Comparison of ENCODE assay signal across 19 mouse cellular contexts in the genomic region with DNA sequence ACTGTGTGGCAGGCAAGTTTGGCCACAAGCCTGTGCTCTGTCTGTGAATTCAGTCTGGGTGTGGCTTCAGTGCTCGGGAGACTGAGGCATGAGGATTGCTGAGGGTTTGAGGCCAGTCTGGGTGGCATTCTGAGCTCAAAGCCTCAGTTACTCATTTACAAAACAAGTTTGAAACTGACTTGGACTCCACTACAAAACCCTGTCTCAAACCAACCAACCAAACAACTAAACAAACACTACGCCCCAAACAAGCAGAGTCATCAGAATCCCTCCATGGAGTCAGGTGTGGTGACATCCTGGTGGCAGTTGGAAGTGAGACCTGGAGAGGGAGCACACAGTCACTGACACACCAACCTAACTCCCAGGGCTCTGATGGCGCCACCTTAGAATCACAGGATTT. TPM values are rescaled to one million over a fixed set of nuclear protein-coding genes. Genes with fewer than 3 reads are reported as not detected.
A peak's percentile ranks its signal among the peaks of the same experiment; 100 is the strongest.
DNase-seq lines count a peak whose midpoint lies in the region; ATAC-seq and TF ChIP-seq lines count a peak whose summit lies in the region.
"Had no signal": no experiment of that assay in that cellular context is flagged by ENCODE, and none has a peak within 500 bp of the region (broad histone marks: within the 10 kb centered on the region; RNA-seq: fewer than 3 reads in every experiment).

No protein-coding gene starts in this region.

- WGBS in kidney, adult 2 months, result 74% methylated on average over 3 of the region's 3 CpGs
- 77% methylated on average over 3 of the region's 3 CpGs for WGBS in kidney, embryonic 15.5 days

- no peak for TF ChIP-seq POLR2A in kidney, adult 2 months (IDR thresholded peaks at IDR 0.05; ENCODE audit: low read depth, low read length)

- H3K4me2 ChIP-seq in kidney, embryonic 15.5 days, result no peak overlapping the region
- H3K4me2 ChIP-seq: embryonic facial prominence, embryonic 13.5 days; forebrain, embryonic 12.5 days; heart, embryonic 12.5 days had no signal

- peaks cover 23% of the 10 kb centered on the region for H3K4me1 ChIP-seq in kidney, adult 2 months (ENCODE audit: control insufficient read depth, insufficient read depth, low read length)
- peaks cover 19% of the 10 kb centered on the region for H3K4me1 ChIP-seq in kidney, embryonic 15.5 days
- H3K4me1 ChIP-seq: embryonic facial prominence, embryonic 13.5 days; forebrain, embryonic 12.5 days had no signal

- no peaks in the 10 kb centered on the region for H3K36me3 ChIP-seq in kidney, adult 2 months (ENCODE audit: control insufficient read depth, insufficient read depth, low read length)
- H3K36me3 ChIP-seq in kidney, embryonic 15.5 days, result no peaks in the 10 kb centered on the region
- H3K36me3 ChIP-seq: embryonic facial prominence, embryonic 13.5 days; forebrain, embryonic 12.5 days; heart, embryonic 12.5 days had no signal

- no peaks in the 10 kb centered on the region for H3K9me3 ChIP-seq in kidney, embryonic 15.5 days (replicated peaks)
- H3K9me3 ChIP-seq: embryonic facial prominence, embryonic 13.5 days; forebrain, embryonic 12.5 days; heart, embryonic 12.5 days had no signal

- TF ChIP-seq CTCF in kidney, adult 2 months (conservative IDR thresholded peaks at IDR 0.05; ENCODE audit: insufficient read depth, insufficient read length, low read depth, low read length), result no peak

- no peak overlapping the region for H3K9ac ChIP-seq in kidney, embryonic 15.5 days
- H3K9ac ChIP-seq: forebrain, embryonic 12.5 days; heart, embryonic 12.5 days had no signal

- peak; percentile 82 for DNase-seq in kidney, adult 2 months
- no peak for DNase-seq in kidney, adult 18-20 months
- peak; percentile 26 for DNase-seq in kidney, postnatal 14 days
- peak; percentile 48 to 62 for DNase-seq in kidney, postnatal 25 days
- DNase-seq in thymus, adult 18-20 months, result no peak
- DNase-seq: adrenal gland, adult 2 months; adrenal gland, postnatal 25 days; cerebellum, adult 18-20 months; cerebellum, adult 9-11 months; cerebellum, postnatal 36 days; gastrocnemius, postnatal 25 days had no signal

- no peaks in the 10 kb centered on the region for H3K27me3 ChIP-seq in kidney, adult 2 months (replicated peaks; ENCODE audit: control insufficient read depth, insufficient read depth, low read length)
- no peaks in the 10 kb centered on the region for H3K27me3 ChIP-seq in kidney, embryonic 15.5 days
- H3K27me3 ChIP-seq: CH12.LX; embryonic facial prominence, embryonic 13.5 days had no signal

- peak overlapping the region; percentile 76 for H3K27ac ChIP-seq in kidney, adult 2 months (ENCODE audit: insufficient read depth, low read depth, low read length)
- no peak overlapping the region for H3K27ac ChIP-seq in kidney, embryonic 15.5 days
- H3K27ac ChIP-seq: embryonic facial prominence, embryonic 13.5 days; forebrain, embryonic 12.5 days had no signal

- H3K4me3 ChIP-seq in kidney, adult 2 months (ENCODE audit: insufficient read depth, low read depth, low read length), result no peak overlapping the region
- H3K4me3 ChIP-seq in kidney, embryonic 15.5 days (replicated peaks), result no peak overlapping the region
- H3K4me3 ChIP-seq: embryonic facial prominence, embryonic 13.5 days; forebrain, embryonic 12.5 days; heart, embryonic 12.5 days had no signal

- no peak for ATAC-seq in kidney, embryonic 15.5 days (replicated peaks; ENCODE audit: low FRiP score)
- ATAC-seq: forebrain, embryonic 16.5 days had no signal

RNA-seq across cellular contexts. Expression of gene Aldh3b3, which starts 8.1 kb away (rescaled TPM):
- 4.7 and 9.2 TPM in 2 replicates for polyA plus RNA-seq in kidney, adult 2 months (2012; rRNA removed)
- 0.06 TPM in 1 of 2 replicates, not detected in the other for polyA plus RNA-seq in kidney, embryonic 15.5 days (2015; fragmentation: Nextera tagmentation; extraction: Ambion mirVana)
- polyA plus RNA-seq: forebrain, embryonic 12.5 days; forebrain, embryonic 16.5 days; heart, embryonic 12.5 days; heart, embryonic 16.5 days; hindbrain, embryonic 11.5 days had no signal

RNA-seq across cellular contexts. Expression of gene Unc93b1, which starts 15.3 kb away (rescaled TPM):
- polyA plus RNA-seq in kidney, adult 2 months (2012; rRNA removed), result 52.3 and 55.7 TPM in 2 replicates
- 18.3 and 21.2 TPM in 2 replicates for polyA plus RNA-seq in kidney, embryonic 15.5 days (2015; fragmentation: Nextera tagmentation; extraction: Ambion mirVana)

RNA-seq across cellular contexts. Expression of gene Aldh3b1, which starts 20.7 kb away (rescaled TPM):
- polyA plus RNA-seq in kidney, adult 2 months (2012; rRNA removed), result 17.4 and 19.4 TPM in 2 replicates
- polyA plus RNA-seq in kidney, embryonic 15.5 days (2015; fragmentation: Nextera tagmentation; extraction: Ambion mirVana), result 2.9 and 4.1 TPM in 2 replicates

RNA-seq across cellular contexts. Expression of gene Aldh3b2, which starts 21.8 kb away (rescaled TPM):
- 2.6 and 3.9 TPM in 2 replicates for polyA plus RNA-seq in kidney, adult 2 months (2012; rRNA removed)
- 1.7 and 1.8 TPM in 2 replicates for polyA plus RNA-seq in kidney, embryonic 15.5 days (2015; fragmentation: Nextera tagmentation; extraction: Ambion mirVana)

RNA-seq across cellular contexts. Expression of gene Acy3, which starts 36.0 kb away (rescaled TPM):
- 1,670 and 2,218 TPM in 2 replicates for polyA plus RNA-seq in kidney, adult 2 months (2012; rRNA removed)
- polyA plus RNA-seq in kidney, embryonic 15.5 days (2015; fragmentation: Nextera tagmentation; extraction: Ambion mirVana), result 28.6 and 35.0 TPM in 2 replicates

Comparison
In these comparisons a context has a peak if more than half of its experiments do, and no peak if none do; other contexts are left out.
1. DNase-seq: peak in kidney, adult 2 months (single experiment), kidney, postnatal 14 days (single experiment) and kidney, postnatal 25 days (2 of 2); none in kidney, adult 18-20 months (single experiment) and thymus, adult 18-20 months (0 of 2).